Mouse (Mus musculus) midbrain, postnatal 0 days (tissue): Measurements from ENCODE around the gene Susd6. TPM values are rescaled to one million over a fixed set of nuclear protein-coding genes. Genes with fewer than 3 reads are reported as not detected.
A peak's percentile ranks its signal among the peaks of the same experiment; 100 is the strongest.

Source experiments
- ATAC-seq: fragments of 200-750 bp; cut with Nextera tagmentation; 2 replicates; pipeline ENCODE4 v1.8.0; 2017; ENCODE audit warnings: moderate number of reproducible peaks, mild to moderate bottlenecking, moderate TSS enrichment, moderate library complexity; ENCODE audit not compliant: low FRiP score
- DNase-seq: peaks from one replicate; pipeline ENCODE4 v3.0.0-alpha.2; 2015; ENCODE audit warnings: low spot score
- H3K27ac ChIP-seq: fragments of 300-500 bp; sonication (generic); 2 replicates; pipeline ENCODE4 v1.5.1; 2014; ENCODE audit warnings: low read depth, mild to moderate bottlenecking, low read length, mixed read lengths
- H3K27me3 ChIP-seq: fragments of 300-500 bp; sonication (generic); 2 replicates; pipeline ENCODE4 v1.6.1; 2014; ENCODE audit warnings: low read length, control low read depth, mixed read lengths; ENCODE audit not compliant: insufficient read depth
- H3K36me3 ChIP-seq: fragments of 300-500 bp; sonication (generic); 2 replicates; pipeline ENCODE4 v1.6.1; 2014; ENCODE audit warnings: low read length, control low read depth, mixed read lengths; ENCODE audit not compliant: insufficient read depth
- H3K4me1 ChIP-seq: fragments of 300-500 bp; sonication (generic); 2 replicates; pipeline ENCODE4 v1.6.1; 2014; ENCODE audit warnings: mild to moderate bottlenecking, control low read depth, antibody characterized with exemption, low read length, mixed read lengths; ENCODE audit not compliant: insufficient read depth
- H3K4me2 ChIP-seq: fragments of 300-500 bp; sonication (generic); 2 replicates; pipeline ENCODE4 v1.6.1; 2014; ENCODE audit warnings: low read depth, mild to moderate bottlenecking, low read length, mixed read lengths; ENCODE audit not compliant: poor library complexity, severe bottlenecking
- H3K4me3 ChIP-seq: fragments of 300-500 bp; sonication (generic); 2 replicates; pipeline ENCODE4 v1.5.1; 2014; ENCODE audit warnings: low read depth, mild to moderate bottlenecking, low read length, moderate library complexity
- H3K9ac ChIP-seq: fragments of 300-500 bp; sonication (generic); replicated peaks from 2 replicates; pipeline ENCODE4 v1.6.1; 2014; ENCODE audit warnings: mild to moderate bottlenecking, low read length, moderate library complexity, mixed read lengths; ENCODE audit not compliant: poor library complexity, severe bottlenecking
- H3K9me3 ChIP-seq: fragments of 300-500 bp; sonication (generic); 2 replicates; pipeline ENCODE4 v1.6.1; 2016; ENCODE audit warnings: low read length, control low read depth
- CTCF ChIP-seq: IDR thresholded peaks from 2 replicates; pipeline ENCODE4 v1.5.1; 2016; ENCODE audit warnings: antibody characterized with exemption, mild to moderate bottlenecking
- WGBS: fragments of 180-500 bp; shearing (Covaris S2); extraction: QIAGEN DNeasy Blood & Tissue Kit; methylation state at CpG from one replicate; pipeline ENCODE4 v1.1.7; 2014; 5-methylcytosine and 5-hydroxymethylcytosine counted together
- polyA plus RNA-seq: library from polyadenylated mRNA; unstranded; fragments of >200 nt; fragmentation: Nextera tagmentation; extraction: Ambion mirVana; gene quantifications from 2 replicates; pipeline ENCODE4 v1.2.1, GENCODE M21; 2015
- total RNA-seq: library from RNA; depleted of rRNA; stranded (reverse); fragments of >200 nt; gene quantifications from 2 replicates; pipeline ENCODE4 v1.2.3, GENCODE M21; 2014

The Susd6 gene
- total and polyA plus RNA-seq, 2 experiments from 2014 or later = 7.4 to 17.3 TPM

GRCm38 (mm10) chr12:80921301-80921700 lies 131.0 kb downstream of the Susd6 start:
- Histone ChIP-seq H3K4me2 (no peak overlapping the region), H3K27me3 (no peaks in the 10 kb centered on the region), H3K4me1 (no peaks in the 10 kb centered on the region), H3K9me3 (no peaks in the 10 kb centered on the region), H3K4me3 (no peak overlapping the region), H3K9ac (no peak overlapping the region), H3K36me3 (no peaks in the 10 kb centered on the region), H3K27ac (no peak overlapping the region)
- WGBS = 94% methylated on average over 5 of the region's 5 CpGs
- TF ChIP-seq CTCF = no peak
- no peak for ATAC-seq
- DNase-seq = no peak

- Histone ChIP-seq H3K27ac (no peak overlapping the region), H3K9ac (no peak overlapping the region), H3K27me3 (no peaks in the 10 kb centered on the region), H3K4me3 (peak overlapping the region; percentile 12; the same call in 1 of the 2 replicates), H3K9me3 (no peaks in the 10 kb centered on the region), H3K36me3 (no peaks in the 10 kb centered on the region), H3K4me1 (no peaks in the 10 kb centered on the region), H3K4me2 (peak overlapping the region; percentile 38)
- DNase-seq (peak; percentile 24), ATAC-seq (peak; percentile 47; the same call in 1 of the 2 replicates)
- no peak for TF ChIP-seq CTCF
- WGBS = 14% methylated on average over 7 of the region's 7 CpGs
Measured at GRCm38 (mm10) chr12:80922869-80923268, 132.6 kb downstream of the Susd6 start.

DNA sequence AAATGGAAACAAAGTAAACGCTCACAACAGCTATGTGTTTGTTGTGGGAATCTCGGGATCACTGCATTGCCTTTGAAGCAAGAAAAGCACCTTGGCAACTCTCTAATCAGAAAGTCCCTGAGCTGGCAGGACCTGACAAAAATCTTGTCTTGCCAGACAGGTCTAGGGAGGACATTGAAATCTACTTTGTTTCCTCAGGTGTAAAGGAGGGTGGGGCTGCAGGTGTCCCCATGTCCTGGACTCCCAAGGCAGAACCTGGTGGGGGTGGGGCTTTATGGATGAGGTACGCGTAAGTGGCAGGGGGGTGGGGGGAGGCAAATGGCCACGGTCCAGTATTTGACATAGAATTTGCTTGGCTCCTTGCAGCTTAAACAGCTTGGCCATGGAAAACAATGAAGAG lies 133.3 kb downstream of the Susd6 start:
- no peak overlapping the region for H3K9ac ChIP-seq
- ATAC-seq (no peak), DNase-seq (no peak)
- H3K4me1 ChIP-seq = no peaks in the 10 kb centered on the region
- no peaks in the 10 kb centered on the region for H3K27me3 ChIP-seq
- H3K9me3 ChIP-seq = no peaks in the 10 kb centered on the region
- no peak overlapping the region for H3K4me3 ChIP-seq
- no peak for TF ChIP-seq CTCF
- no peaks in the 10 kb centered on the region for H3K36me3 ChIP-seq
- WGBS = 65% methylated on average over 5 of the region's 5 CpGs
- H3K4me2 ChIP-seq = no peak overlapping the region
- H3K27ac ChIP-seq = no peak overlapping the region

GRCm38 (mm10) chr12:80924205-80924604 lies 133.9 kb downstream of the Susd6 start:
- Histone ChIP-seq H3K27me3 (no peaks in the 10 kb centered on the region), H3K9me3 (no peaks in the 10 kb centered on the region), H3K9ac (no peak overlapping the region), H3K4me2 (no peak overlapping the region), H3K36me3 (no peaks in the 10 kb centered on the region), H3K27ac (no peak overlapping the region), H3K4me1 (no peaks in the 10 kb centered on the region), H3K4me3 (no peak overlapping the region)
- 68% methylated on average over 3 of the region's 3 CpGs for WGBS
- TF ChIP-seq CTCF = no peak
- DNase-seq (peak; percentile 39), ATAC-seq (no peak)

DNA sequence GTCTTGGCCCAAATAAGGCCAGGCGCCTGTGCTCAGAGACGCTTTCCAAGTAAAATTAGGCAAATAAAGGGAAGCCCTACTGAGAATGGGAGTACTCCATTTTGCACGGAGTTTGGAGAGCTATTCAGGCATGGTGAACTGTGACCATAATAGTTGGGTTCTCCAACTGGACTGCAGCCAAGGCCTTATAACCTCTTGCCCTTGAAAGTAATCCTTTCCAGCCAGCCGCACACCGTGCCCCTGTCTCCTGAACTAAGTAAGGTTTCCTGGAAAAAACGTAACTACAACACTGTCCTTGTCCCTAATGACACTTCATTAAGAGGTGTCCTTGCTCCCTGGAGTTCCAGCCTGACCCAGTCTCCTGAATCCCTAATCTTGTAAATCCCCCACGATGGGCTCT lies 135.6 kb downstream of the Susd6 start:
- Histone ChIP-seq H3K4me3 (no peak overlapping the region), H3K4me1 (no peaks in the 10 kb centered on the region), H3K9ac (no peak overlapping the region), H3K27ac (no peak overlapping the region), H3K4me2 (no peak overlapping the region), H3K27me3 (no peaks in the 10 kb centered on the region), H3K9me3 (no peaks in the 10 kb centered on the region), H3K36me3 (no peaks in the 10 kb centered on the region)
- no peak for DNase-seq
- ATAC-seq = no peak
- no peak for TF ChIP-seq CTCF
- 10% methylated on average over 7 of the region's 7 CpGs for WGBS

DNA sequence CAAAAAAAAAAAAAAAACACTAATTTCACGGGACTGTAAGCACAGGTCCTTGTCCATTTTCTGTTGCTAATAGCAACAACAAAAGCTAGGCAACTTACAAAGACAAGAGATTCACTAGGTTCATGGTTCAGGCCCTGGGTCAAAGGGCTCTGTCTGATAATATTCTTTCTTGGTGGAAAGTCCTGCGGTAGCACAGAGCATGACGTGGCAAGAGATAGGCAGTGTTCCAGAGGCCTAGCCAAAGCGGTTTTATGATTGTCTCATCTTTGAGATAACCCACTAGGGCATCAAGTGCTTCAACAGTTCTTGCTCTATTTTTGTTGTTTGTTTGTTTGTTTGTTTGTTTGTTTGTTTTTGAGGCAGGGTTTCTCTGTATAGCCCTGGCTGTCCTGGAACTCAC lies 136.2 kb downstream of the Susd6 start:
- H3K9ac ChIP-seq = no peak overlapping the region

More for the DNA sequence above, 136.2 kb downstream of the Susd6 start:
- no peak for TF ChIP-seq CTCF
- Histone ChIP-seq H3K4me1 (no peaks in the 10 kb centered on the region), H3K4me3 (no peak overlapping the region), H3K9me3 (no peaks in the 10 kb centered on the region), H3K4me2 (no peak overlapping the region), H3K27me3 (no peaks in the 10 kb centered on the region), H3K27ac (no peak overlapping the region), H3K36me3 (no peaks in the 10 kb centered on the region)
- 86% methylated on average over 4 of the region's 4 CpGs for WGBS
- no peak for ATAC-seq
- DNase-seq = no peak
